Mouse (Mus musculus) brain, embryonic 14.5 days (tissue): ENCODE measurements at regions not wholly inside any gene's neighbourhood (a gene's known extent, or its start where the extent isn't known, plus 50 kb on each side); places are given as distances from the start of the nearest gene placed in this dataset.

Source experiments
- DNase-seq: peaks from one replicate; pipeline ENCODE4 v3.0.0-alpha.2; 2011; ENCODE audit warnings: low read depth
- CTCF ChIP-seq: fragments of 200-500 bp; IDR thresholded peaks from 2 replicates; pipeline ENCODE4 v1.5.1; 2012; ENCODE audit warnings: inconsistent platforms, mild to moderate bottlenecking, moderate library complexity, borderline replicate concordance; ENCODE audit not compliant: insufficient read depth, insufficient read length; ENCODE audit errors: extremely low read depth
- POLR2A ChIP-seq: fragments of 200-500 bp; IDR thresholded peaks from 2 replicates; pipeline ENCODE4 v1.6.1; 2012; ENCODE audit warnings: mild to moderate bottlenecking, inconsistent platforms, borderline replicate concordance; ENCODE audit not compliant: poor library complexity, insufficient read depth, insufficient read length, severe bottlenecking; ENCODE audit errors: extremely low read depth

DNA sequence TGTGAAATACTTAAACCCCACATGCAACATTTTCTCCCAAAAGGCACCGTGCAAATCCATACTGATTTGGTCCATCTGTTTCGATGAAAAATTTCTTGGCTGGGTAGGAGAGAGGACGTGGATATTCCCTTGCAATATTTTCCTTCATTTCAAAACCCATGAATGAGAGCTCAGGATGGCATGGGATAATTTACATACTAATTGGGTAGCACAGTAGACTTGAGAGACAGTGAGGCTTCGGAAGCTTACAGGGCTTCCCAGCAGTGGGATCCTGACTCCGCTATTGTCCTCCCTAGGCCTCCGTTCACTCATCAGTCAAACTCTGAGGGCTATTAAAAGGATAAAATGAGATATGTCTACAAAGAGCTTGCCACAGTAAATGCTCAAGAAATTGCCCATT lies 59.8 kb downstream of the Sox3 start:
- DNase-seq, result peak; percentile 26
- no peak for TF ChIP-seq POLR2A
- TF ChIP-seq CTCF, result no peak

DNA sequence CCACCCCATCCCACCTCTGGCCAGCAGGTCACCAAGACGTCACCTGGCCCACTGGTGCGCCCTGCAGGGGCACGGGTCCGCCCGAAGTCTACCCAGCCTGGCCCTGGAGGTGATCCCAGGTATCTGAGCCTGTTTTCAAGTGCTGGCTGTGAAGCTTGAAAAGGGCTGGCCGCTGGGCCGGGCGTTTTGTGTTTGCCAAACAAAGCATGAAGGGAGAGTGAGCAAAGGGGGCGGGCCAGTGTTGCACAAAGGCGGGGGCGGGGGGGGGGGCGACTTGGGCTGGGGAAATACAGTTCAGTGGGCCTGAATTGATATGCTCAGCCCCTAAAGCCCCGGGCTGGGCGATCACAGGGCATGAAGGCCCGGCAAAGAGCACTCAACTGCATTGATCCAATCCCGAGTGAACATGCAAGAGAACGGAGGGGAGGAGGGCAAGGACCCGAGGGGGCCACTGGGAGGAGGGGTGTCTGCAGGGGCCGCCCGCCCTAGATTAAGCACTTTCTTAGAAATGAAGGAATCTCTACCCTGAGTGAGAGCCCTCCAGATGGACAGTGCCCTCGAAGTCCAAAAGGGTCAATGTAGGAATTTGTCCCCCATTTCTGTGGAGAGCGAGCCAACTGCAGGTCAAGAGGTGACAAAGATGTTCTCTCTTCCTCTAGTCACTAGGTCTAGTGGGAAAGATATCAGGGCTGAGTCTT lies 61.8 kb downstream of the Sox3 start:
- no peak for TF ChIP-seq CTCF
- no peak for TF ChIP-seq POLR2A
- DNase-seq, result peak; percentile 79

DNA sequence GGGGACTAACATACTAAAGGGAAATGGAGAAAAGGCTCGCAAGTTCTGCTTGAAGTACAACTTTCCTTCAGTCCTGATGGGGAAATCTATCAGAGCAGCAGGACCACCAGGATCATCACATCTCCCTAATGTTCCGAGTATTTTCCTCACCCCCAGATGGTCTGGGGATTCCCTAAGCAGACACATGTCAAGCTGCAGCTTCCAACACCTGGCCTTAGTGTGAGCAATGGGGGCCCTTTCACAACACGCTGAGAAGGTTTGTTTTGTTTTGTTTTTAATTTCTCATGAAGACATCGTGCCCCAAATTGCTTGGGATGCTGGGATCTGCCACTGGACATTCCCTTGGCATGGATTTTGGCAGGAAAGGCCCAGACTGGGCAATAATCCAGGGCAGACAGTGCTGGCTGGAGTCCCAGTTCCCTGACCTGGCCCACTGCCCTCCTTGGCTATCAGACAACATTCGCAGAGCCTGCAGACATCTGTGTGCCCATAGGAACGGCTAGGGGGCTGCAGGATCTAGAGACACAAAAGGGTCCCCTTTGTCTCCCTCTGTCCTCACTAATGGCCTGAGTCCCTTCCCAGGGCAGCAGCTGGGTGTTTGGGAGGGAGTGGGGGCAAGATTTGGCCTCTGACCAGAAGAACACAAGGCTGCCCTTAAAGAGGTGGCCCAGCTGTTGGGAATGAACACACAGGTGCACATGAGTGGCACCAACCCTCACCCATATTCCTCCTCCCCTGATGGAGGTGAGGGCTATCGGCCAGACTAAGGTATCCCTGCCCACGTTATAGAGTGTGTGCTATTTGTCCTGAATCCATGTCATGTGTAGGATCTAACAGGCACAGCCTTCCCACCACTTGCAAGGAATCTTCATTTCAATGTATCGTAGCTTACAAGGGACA lies 67.8 kb downstream of the Sox3 start:
- TF ChIP-seq POLR2A (no peak), CTCF (no peak)
- DNase-seq, result peak; percentile 86

DNA sequence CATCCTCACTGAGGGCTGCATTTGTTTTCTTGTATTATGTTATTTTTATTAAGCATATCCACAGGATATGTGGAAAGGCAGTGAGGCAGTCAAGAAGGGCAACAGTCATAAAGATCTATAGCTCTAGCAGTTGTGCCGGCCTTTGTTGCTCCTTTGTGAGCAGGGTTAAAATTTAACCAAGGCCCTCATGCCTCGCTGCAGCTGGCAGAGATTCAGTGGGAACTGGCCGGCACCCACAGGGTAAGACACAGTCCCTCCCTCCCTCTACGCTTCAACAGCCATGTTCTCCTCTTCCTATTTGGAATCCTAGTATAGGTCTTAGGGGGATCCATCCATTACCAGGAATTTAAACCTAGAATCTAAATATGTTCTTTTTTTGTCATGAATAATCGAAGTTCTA lies 94.7 kb downstream of the Sox3 start:
- DNase-seq, result peak; percentile 19
- TF ChIP-seq CTCF (no peak), POLR2A (no peak)

DNA sequence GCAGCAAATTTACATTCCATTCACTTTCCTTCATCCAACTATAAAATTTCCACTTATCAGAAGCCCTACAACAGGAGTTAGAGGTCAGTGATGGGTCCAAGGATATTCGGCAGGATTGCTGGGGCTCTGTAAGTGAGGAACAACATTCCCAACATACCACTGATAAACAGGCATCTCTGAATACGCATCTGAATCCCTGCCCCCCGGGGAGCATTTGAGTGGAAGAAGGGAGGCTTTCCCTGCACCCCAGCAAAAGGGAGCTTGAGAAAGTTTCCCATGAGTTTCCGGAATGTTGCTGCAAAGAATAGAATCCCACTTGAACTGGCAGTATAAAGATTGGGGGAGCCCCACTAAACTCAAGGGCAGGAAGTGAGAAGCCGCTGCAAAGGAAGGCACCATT lies 112.5 kb downstream of the Sox3 start:
- no peak for TF ChIP-seq POLR2A
- no peak for TF ChIP-seq CTCF
- DNase-seq, result no peak

DNA sequence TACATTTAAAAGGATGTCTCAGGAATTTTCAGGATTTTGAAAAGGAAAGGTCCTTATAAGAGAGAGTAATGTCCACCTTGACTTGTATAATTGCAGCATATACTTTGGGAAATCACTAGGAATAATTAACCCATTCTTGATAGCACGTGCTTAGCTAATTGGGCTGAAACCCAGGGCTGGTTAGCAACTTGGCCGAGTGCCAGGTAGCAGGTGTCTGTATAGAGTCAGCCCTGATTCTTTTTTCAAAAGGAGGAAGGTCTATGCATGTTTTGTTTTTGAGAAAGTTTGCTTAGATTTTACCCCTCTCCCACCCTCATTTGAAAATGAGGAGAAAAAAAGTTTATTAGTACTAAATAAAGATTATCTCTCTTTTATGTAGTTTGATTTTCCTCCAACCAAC lies 113.1 kb downstream of the Sox3 start:
- no peak for TF ChIP-seq POLR2A
- TF ChIP-seq CTCF, result no peak
- DNase-seq, result peak; percentile 82

DNA sequence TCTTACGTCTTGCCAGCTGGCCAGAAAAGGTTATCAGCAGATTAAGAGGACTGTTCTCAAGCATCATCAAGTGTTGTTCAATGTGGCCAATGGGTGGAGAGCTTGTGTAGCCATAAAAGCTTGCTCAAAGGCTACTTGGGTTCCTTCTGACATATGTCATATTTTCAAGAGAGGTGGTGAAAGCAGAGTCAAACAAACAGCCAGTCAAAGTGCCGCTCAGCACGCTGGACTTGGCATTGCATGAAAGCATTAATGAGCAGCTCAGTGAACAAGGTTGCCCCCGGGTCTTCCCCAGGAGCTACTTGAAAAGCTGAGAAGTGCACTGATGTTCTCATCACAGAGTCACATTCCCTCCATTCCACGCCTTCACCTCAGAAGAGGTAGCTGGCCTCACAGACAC lies 119.6 kb downstream of the Sox3 start:
- no peak for DNase-seq
- TF ChIP-seq CTCF (no peak), POLR2A (no peak)

DNA sequence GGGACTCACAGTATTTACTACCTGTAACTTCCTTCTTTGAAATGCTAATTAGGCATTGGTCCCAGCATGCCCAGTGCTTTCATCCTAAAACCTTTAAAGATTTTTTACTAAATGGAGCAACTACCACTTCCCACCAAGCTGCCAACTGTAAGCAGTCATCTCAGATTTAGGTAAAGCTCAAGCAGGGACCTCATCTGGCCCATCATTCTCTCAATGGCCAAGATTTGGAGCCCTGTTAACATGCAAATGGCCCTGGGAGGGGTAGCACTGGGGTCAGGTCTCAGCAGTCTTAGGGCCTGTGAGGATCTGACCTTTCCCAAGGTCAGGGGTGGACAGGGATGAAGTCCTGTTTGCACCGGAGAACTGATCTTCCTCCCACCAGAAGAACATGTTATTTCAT lies 120.8 kb downstream of the Sox3 start:
- TF ChIP-seq CTCF (no peak), POLR2A (no peak)
- no peak for DNase-seq

DNA sequence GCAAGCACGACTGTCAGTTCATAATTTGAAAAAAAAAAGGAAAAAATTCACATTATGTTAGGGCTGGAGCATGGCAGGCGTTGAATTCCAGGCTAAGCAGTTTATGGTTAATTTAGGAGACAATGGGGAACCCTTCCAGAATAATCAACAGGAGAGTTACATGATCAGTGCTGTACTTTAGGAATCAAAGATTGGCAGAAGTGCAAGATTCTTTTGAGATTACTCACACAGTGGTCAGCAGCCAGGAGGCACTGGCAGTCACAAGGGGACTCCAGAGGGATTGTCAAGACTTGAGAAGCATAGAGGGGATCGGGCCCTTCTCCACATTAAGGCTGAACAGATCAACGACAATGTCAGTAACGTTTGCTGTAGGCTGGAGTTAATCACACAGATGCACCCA lies 142.8 kb downstream of the Sox3 start:
- TF ChIP-seq CTCF, result no peak
- TF ChIP-seq POLR2A, result no peak
- peak; percentile 79 for DNase-seq

DNA sequence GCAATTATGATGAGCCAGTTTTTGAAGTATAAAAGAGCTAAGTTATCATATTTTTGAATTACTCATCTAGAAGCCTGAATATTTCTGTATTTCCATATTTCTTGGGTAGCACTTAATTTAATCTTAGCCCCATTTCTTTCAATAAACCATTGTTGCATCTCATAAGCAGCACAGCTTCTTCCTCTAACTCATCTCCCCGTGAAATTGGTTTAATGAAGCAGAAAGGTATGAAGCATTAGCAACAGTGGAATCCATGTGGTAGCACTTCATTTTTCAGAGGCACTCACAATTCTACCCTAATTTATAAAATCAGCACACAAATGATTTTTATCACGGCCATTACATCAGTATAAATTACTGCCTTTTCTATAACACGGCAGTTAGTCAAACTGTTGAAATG lies 149.3 kb downstream of the Sox3 start:
- TF ChIP-seq CTCF (no peak), POLR2A (no peak)
- DNase-seq, result peak; percentile 49

DNA sequence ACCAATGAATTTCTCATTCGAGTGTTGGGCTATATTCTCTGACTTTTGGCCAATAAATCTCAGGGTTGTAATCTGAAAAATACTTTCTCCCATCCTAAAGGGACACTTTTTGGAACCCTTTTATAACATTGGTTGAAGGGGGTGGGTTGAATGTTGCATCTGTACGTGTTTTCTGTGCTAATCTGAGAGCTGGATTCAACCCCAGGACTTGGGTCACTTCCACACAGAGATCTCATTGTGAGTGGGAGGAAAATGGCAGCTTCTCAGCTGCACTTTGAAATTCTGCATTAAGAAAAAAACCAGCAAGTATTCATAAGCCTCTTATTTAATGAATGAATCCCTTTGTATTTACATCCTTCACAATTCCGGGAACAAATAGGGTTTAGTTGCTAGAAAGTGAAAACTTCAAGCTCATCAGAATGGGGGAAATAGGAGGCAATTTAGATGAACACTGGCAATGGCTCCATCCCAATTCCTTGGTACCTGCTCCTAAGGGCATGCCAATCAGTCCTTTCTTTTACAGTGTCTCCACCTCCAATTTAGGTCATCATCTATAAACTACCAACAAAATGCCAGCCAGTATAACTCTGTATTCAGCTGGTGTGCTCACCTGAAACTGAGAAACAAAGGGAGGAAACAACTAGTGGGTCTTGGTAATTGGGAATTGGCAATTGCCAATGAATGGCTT lies 150.1 kb downstream of the Sox3 start:
- peak; percentile 78 for DNase-seq
- TF ChIP-seq POLR2A (no peak), CTCF (no peak)

DNA sequence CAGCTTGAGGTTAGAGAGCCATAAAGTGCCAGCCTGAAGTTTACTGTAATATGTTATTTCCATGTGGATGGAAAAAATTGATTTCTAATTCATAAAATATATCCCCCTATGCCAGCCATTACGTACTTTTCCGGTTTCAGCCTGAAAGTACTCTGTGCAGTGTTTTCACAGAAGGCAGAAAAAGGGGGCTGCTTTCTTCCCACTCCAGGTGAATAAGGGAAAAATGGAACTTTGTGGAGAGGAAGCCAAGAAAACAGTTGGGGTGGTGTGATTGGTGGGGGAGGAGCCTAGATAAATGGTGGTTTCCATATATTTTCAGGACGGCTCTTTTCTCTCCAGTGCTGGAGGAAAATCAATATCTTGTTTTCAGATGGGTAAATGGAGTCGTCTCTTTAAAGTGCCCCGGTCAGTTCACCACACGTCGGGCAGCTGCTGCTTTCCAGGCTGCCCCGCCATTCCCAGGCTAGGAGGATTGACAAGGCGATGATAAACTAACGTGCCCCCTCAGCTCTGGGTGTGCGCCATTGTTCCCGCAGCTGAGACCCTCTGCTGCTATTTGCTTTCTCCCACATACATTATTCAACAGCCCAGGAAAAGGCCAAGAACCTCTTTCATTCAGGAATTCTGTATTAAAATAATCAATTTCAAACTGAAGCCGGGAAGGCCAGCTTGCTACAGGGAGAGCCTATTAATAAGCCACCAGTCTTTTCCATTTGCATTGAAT lies 127.1 kb upstream of the Atp11c start:
- peak; percentile 82 for DNase-seq
- TF ChIP-seq CTCF (no peak), POLR2A (no peak)
